Mouse (Mus musculus) cerebellum, adult 8-10 months (tissue): Measurements from ENCODE around the gene Mpig6b.

Experiments used
- DNase-seq: peaks from one replicate; pipeline ENCODE4 v3.0.0; 2022

The Mpig6b gene

GRCm38 (mm10) chr17:35016791-35017705 is 48.9 kb downstream of the Mpig6b start:
- DNase-seq = no peak

GRCm38 (mm10) chr17:35016376-35016775 is 49.6 kb downstream of the Mpig6b start, which contains the start of gene Vwa7:
Gene Vwa7 (plus strand): TSS chr17:35016579.
- peak; percentile 81 for DNase-seq

- peak; percentile 30 for DNase-seq
These were observed 50.7 kb downstream of the Mpig6b start for GRCm38 (mm10) chr17:35015296-35015695.

- DNase-seq = peak; percentile 14
These were observed 52.8 kb downstream of the Mpig6b start for GRCm38 (mm10) chr17:35013221-35013620.
